18 mouse cellular contexts compared by ENCODE assay signal in the genomic region with DNA sequence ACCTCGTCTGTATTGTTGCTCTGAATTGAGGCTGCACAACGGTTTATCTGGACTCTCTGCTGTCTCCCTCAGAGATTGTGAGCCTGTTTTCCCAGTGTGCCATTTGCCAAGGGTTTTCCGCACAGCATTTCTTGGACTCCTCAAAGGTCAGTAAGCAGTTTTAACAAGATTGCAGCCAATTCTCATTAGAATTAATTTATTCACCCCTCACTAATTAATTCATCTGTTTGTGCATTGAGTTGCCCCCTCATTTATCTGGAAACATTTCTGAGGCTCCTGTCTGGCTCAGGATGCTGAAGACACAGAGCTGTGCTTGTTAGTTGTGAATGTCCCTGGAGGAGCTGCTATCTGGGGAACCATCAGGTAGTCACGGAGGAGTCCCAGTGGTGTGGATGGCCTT.
"Had no signal": no experiment of that assay in that cellular context is flagged by ENCODE, and none has a peak within 500 bp of the region (broad histone marks: within the 10 kb centered on the region; RNA-seq: fewer than 3 reads in every experiment).

No protein-coding gene starts in this region.

- H3K9ac ChIP-seq: liver, postnatal 0 days; lung, embryonic 15.5 days; midbrain, embryonic 12.5 days; neural tube, embryonic 12.5 days; stomach, embryonic 15.5 days had no signal

- H3K27ac ChIP-seq: lung, embryonic 15.5 days; macrophage; midbrain, embryonic 12.5 days; neural tube, embryonic 12.5 days; stomach, embryonic 15.5 days; stomach, postnatal 0 days had no signal

- H3K36me3 ChIP-seq: lung, embryonic 15.5 days; midbrain, embryonic 12.5 days; neural tube, embryonic 12.5 days; stomach, embryonic 15.5 days had no signal

- H3K9me3 ChIP-seq: lung, embryonic 15.5 days; megakaryocyte, embryonic 14.5 days; midbrain, embryonic 12.5 days; neural tube, embryonic 12.5 days; stomach, embryonic 15.5 days had no signal

- DNase-seq: liver, postnatal 0 days; lung, adult 2 months; lung, postnatal 14 days; lung, postnatal 36 days; midbrain, embryonic 14.5 days; right cerebral cortex, postnatal 14 days; thymus, adult 2 months; thymus, postnatal 25 days; thymus, postnatal 4 days had no signal

- H3K27me3 ChIP-seq: lung, embryonic 15.5 days; megakaryocyte, embryonic 14.5 days; midbrain, embryonic 12.5 days; neural tube, embryonic 12.5 days; stomach, embryonic 15.5 days had no signal

- H3K4me3 ChIP-seq: lung, embryonic 15.5 days; megakaryocyte, embryonic 14.5 days; midbrain, embryonic 12.5 days; neural tube, embryonic 12.5 days; stomach, embryonic 15.5 days had no signal

- H3K4me1 ChIP-seq: lung, embryonic 15.5 days had no signal

- ATAC-seq: liver, postnatal 0 days; lung, postnatal 0 days; midbrain, embryonic 16.5 days had no signal

- H3K4me2 ChIP-seq: lung, embryonic 15.5 days; midbrain, embryonic 12.5 days; neural tube, embryonic 12.5 days; stomach, embryonic 15.5 days had no signal
